Mouse (Mus musculus) regulatory T cell (primary cell): ENCODE measurements around the gene Tssk6.

ENCODE experiments used
- in situ Hi-C: fragments of 300-600 bp; cut with MboI, MseI; formaldehyde crosslinking; loops from one replicate; pipeline ENCODE4 v1.15.1; 2025; ENCODE audit warnings: high pct_unique_total_duplicates

The Tssk6 gene

DNA sequence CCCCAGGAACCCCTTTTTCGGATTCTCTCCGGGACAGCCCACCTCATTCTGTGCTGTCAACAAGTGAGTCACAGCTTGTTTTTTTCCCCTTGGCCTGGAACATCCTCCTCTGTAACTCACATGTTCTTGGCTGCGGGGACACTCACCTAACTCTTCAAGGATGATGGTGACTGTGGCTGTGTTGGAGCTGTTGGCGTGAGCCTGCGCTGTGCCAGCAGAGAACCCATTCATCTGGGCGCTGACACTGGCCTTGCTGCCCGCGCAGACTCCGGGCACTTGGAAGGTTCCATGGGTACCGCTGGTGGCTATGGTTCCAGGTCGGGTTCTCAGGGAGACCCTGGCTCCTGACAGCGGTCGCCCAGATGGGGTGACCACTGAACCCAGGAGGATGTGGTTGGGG is 17.8 kb upstream of the Tssk6 start:
- in situ Hi-C loops: no loop called here

DNA sequence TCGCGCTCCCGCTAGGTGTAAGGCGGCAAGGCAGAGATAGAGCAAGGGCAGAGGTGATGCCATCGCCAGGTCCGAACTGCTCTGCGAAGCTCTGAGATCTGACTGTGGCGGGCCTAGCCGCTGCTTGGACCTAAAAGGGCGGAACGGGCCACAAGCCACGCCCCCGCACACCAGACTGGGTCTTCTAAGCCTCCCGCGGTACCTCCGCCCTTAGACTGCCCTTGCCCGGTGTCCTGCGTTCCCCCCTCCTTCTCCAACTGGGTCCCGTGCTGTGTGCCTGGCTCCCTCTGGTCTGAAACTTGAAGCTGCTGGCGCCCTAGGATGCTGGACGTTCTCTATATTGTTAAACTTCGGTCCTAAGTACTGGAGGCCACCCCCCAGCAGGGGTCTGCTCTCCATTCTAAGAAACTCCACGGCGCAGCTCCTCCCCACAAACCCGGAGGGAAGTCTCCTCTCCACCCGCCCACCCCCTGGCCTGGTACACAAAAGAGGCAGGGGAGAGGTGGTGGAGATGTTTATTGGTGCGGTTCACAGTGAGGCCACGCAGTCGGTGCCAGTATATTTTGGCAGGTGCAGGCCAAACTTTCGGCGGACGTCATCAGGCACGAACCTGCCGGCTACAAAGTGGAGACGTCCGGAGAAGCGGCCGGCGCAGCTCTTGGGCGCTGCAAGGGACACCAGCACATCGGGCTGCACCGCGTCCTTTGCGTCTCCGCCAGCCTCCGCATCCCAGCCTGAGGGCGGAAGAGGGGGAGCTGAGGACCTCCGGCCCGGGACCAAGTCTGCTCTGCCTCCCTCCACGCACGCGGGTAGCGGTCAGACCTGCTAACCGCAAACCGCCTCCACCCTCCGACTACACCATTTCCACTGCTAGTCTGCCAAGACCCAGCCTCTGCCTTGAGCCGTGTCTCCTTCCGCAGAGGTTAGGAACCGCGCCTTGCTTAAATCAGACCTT is 14.4 kb upstream of the Tssk6 start, which contains the start of gene Cilp2:
TSS of gene Cilp2 (minus strand) at position 399 of the 955 bp plus-strand sequence.
- in situ Hi-C loops: no loop called here

- in situ Hi-C loops: no loop called here
Measured at GRCm38 (mm10) chr8:69888244-69888866, 13.6 kb upstream of the Tssk6 start.

DNA sequence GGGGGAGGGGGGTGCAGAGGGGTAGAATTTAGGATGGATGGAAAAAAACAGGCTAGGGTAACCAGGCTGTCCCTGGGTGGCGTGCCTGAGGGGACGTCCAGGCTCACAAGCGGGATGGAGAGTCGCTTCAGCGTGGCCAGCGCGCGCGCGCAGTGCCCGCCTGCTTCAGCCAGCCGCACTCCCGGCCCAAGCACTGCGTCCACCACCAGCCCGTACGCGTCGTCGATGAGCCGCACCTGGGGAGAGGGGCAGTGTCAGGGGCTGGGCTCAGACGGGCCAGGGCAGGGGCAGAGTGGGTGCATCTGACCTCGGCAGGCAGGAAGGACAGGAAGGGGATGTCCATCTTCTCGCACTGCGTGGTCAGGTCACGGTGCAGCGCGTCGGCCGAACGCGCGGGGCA is 13.1 kb upstream of the Tssk6 start:
- in situ Hi-C loops: no loop called here

DNA sequence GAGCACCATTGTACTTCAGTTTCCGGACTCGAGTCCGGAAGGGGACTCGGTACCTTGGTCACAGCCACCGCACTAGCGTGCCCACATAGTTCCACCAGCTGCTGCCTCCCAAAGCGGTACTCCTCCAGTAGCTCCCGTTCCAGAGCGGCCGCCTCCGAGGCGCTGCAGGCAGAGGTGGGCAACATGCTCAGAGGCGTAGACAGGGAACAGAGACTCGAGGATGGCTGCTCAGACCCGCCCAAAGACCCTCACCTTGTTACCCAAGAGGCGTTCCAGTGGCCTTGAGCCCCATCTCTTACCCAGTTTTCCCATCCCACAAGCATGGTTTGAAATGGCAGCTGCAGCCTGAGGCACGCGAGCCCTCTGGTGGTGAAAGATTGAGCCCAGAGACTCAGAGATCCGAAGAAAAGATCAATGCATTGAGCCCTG is 11.2 kb upstream of the Tssk6 start:
- in situ Hi-C loops: no loop called here

- in situ Hi-C loops: no loop called here
Measured at GRCm38 (mm10) chr8:69893863-69894262, 8.1 kb upstream of the Tssk6 start.

- in situ Hi-C loops: no loop called here
Measured at GRCm38 (mm10) chr8:69894836-69895332, 7.1 kb upstream of the Tssk6 start.

DNA sequence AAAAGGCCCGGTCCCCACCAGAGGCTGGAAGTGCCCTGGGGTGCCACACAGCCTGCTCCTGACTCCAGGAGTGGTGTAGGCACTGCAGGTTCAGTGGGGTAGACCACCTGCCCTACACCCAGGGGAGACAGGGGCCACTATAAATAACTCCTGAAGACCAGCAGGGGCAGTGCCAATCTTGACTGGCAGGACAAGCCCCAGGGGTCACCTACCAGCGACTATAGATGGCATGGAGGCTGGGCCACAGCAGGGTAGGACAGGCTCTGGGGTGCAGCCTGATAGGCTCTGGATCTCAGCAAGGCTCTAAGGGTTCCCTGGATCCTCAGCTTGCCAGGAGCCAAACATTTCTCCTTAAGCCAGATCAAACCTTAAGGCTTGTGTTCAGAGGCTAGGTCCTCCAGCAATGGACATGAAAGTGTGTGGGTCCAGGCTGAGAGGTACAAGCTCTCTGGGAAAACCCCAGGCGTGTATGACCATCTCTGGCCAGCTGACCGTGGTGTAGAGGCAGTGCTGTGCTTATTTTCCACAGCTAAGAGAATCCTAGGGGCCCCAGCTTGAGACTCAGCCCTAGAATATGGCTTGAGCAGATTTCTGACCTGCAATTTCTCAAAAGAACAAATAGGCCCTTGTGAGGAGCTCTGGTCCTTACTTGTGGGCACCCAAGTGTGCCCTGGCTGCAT is 6.1 kb upstream of the Tssk6 start:
- in situ Hi-C loops: no loop called here

DNA sequence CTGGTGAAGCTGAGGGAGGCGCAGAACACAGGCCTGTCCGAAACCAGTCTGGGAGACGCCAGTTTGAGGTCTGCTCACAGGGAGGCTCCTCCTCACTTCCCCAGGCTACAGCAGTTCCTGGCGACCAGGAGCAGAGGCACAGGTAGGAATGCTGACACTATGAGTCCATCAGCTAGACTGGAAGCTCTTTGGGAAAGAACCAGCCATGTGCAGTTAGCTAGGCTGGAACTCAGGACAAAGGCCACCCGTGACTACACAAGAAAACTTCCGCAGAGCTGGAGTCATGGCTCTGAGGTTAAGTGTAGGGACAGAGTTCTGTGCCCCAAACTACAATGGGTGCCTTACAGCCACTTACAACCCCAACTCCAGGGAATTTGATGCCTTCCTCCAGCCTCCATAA is 4.1 kb upstream of the Tssk6 start:
- in situ Hi-C loops: no loop called here

- in situ Hi-C loops: loop anchor here (5.0 kb wide), 1 partner anchor 97 kb away; the partner anchor contains the start of gene Gatad2a
Measured at GRCm38 (mm10) chr8:69899876-69900275, 2.1 kb upstream of the Tssk6 start.

DNA sequence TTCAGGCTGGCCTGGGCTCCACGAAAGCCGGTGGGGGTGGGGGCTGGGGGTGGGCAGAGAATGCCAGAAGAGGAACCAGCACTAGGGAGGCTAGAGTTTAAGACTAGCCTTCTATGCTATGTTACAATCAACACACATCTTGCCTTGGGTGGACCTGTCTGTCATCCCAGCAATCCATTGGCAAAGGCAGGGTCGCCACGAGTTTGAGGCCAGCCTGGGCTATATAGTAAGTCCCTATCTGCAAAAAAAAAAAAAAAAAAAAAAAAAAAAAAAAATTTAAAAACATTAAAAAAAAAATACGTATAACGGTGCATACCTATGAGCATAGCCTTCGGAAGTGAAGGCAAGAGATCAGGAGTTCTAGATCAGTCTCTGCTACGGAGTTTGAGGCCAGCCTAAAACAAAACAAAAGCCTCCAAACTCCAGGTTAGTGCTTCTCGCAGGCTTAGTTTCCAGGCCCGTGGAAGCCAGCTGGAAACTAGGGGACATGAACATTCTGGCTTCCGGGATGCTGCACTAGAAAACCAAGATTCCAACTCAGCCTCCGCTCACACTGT is 1.0 kb upstream of the Tssk6 start:
- in situ Hi-C loops: loop anchor here (5.0 kb wide), 1 partner anchor 96 kb away; the partner anchor contains the start of gene Gatad2a

DNA sequence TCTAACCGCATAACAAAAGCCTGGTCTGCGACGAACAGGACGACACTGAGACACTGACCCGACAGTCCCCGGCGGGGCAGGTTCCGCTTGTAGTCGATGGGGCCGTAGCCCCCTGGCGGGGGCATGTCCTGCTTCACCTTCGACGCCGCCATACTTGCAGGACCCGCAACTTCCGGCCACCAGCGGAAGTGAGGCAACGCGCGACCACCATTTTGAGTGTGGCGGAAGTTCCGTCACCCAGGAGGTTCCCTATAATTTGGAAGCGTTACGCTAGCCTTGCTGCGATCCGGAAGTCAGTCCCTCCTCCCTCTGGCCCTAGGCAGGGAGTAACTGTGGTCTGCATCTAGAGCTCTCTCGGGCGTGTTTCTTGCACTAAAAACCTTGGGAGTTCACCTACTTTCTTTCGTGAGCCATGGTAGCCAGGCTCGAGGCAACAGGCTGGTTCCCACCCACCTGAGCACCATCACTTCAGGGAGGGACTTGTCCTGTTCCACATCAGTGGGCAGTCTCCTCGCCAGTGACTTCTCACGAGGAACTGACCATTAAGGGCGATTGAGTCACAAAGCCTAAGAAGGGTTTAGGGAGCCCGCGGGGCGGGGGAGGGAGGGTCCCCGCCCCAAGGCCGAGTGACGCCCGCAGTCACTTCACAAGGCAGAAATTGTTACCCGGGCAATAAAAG is 361 bp upstream of the Tssk6 start:
- in situ Hi-C loops: loop anchor here (5.0 kb wide), 1 partner anchor 96 kb away; the partner anchor contains the start of gene Gatad2a

GRCm38 (mm10) chr8:69903063-69903542 is 1.1 kb downstream of the Tssk6 start:
- in situ Hi-C loops: loop anchor here (5.0 kb wide), 1 partner anchor 94 kb away; the partner anchor contains the start of gene Gatad2a

GRCm38 (mm10) chr8:69904096-69904495 is 2.1 kb downstream of the Tssk6 start:
- in situ Hi-C loops: loop anchor here (5.0 kb wide), 1 partner anchor 93 kb away; the partner anchor contains the start of gene Gatad2a

GRCm38 (mm10) chr8:69906260-69906659 is 4.3 kb downstream of the Tssk6 start:
- in situ Hi-C loops: no loop called here

DNA sequence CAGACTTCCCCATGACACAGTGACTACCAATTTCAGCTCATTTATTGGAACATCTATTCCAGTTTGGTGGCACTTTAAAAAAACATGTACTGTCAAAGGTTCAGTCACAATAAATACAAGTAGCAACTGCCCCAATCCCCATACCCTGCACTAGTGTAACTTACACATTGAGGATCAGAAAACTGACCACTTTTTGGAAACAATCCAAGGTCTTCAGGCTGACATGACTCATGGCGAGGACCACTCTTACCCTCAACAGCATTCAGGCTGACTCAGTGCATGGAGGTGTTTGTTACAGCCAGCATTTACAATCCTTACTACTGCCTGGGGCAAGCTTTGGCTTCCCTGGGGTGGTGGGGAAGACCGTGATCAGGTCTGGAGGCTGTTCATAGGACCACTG is 5.1 kb downstream of the Tssk6 start:
- in situ Hi-C loops: no loop called here

DNA sequence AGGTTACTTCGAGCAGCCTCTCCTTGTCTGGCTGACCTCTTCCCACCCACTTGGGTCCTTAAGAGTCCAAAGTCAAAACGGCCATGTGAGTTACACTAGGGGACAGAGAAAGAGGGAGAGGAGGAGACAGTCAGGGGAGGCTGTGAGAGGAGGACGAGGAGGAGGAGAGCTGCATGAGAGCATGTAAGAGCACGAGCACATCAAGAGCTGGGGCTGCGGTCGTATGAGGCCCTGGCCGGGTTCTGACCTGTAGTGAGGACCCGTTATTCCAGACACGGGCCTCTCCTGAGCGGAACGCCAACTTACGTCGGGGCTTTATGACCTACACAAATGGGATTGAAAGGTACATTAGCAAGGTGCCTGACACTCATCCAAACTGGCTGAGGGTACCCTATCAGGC is 9.9 kb downstream of the Tssk6 start:
- in situ Hi-C loops: no loop called here

GRCm38 (mm10) chr8:69912478-69913074 is 10.6 kb downstream of the Tssk6 start:
- in situ Hi-C loops: no loop called here

DNA sequence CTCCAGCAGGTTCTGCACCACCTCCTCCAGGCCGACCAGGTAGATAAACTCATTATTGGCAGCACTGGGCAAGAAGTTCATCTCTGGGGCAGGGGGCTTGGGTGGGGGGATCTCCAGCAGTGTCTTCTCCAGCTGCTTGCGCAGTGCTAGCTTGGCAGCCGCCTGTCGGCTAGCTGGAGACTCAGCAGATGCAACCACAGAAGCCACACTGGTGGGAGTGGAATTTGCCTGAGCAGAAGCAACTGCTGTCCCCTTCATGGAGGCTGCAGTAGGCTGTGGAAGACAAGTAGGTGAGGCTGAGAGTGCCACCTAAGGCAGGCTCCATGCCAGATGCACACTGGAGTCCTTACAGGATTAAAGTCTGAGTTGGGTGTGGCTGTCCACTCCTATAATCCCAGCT is 12.5 kb downstream of the Tssk6 start:
- in situ Hi-C loops: no loop called here

DNA sequence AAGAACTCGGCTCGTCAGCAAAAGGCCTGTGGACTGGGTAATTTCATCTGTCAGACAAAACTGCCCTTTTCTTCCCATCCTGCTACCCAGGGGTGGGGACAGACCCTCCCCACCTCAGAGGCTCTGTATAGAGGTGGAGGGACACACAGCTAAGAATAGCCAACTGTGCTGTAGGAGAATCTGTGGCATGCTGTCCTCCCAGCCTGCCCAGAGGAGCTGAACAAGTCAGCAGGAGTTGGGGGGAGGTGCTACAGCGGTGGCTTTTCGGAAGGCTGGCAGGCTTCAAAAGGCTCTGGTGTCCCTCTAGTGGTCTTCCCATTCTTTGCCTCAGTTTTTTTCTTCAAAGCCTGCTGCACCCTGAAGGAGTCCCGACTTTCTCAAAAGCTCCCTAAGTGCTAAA is 13.8 kb downstream of the Tssk6 start:
- in situ Hi-C loops: no loop called here
